14 mouse cellular contexts compared by ENCODE assay signal in genomic region chr4:155908751-155909150, GRCm38 (mm10). TPM values are rescaled to one million over a fixed set of nuclear protein-coding genes. Genes with fewer than 3 reads are reported as not detected.
DNase-seq lines count a peak whose midpoint lies in the region.
"Had no signal": no experiment of that assay in that cellular context is flagged by ENCODE, and none has a peak within 500 bp of the region (broad histone marks: within the 10 kb centered on the region; RNA-seq: fewer than 3 reads in every experiment).

No protein-coding gene starts in this region.

- intact Hi-C loops in left cerebral cortex, postnatal 14 days (cut with DNase I), result no loop called here
- intact Hi-C loops in left cerebral cortex, postnatal 36 days (cut with DNase I), result no loop called here

- peak; percentile 18 to 24 for DNase-seq in cerebellum, postnatal 10 days
- no peak for DNase-seq in cerebellum, adult 11-12 months
- DNase-seq in heart, postnatal 4 days, result peak; percentile 3
- no peak for DNase-seq in heart, adult 8-10 months (ENCODE audit: low spot score)
- DNase-seq in left cerebral cortex, postnatal 14 days (ENCODE audit: low spot score in 2 of 2), result peak; percentile 1 to 4
- DNase-seq in left cerebral cortex, postnatal 36 days (ENCODE audit: low spot score in 2 of 2), result no peak
- peak; percentile 3 for DNase-seq in ovary, postnatal 36 days (ENCODE audit: low spot score)
- DNase-seq in ovary, postnatal 10 days (ENCODE audit: low spot score), result no peak
- DNase-seq: adrenal gland, postnatal 36 days; embryo, embryonic 11 days; forebrain, postnatal 0 days; kidney, adult 11 months; liver, postnatal 0 days; retina, postnatal 1 day had no signal

RNA-seq across cellular contexts. Expression of gene Acap3, which starts 17.1 kb away (rescaled TPM):
- total RNA-seq in heart, postnatal 4 days (2021), result 10 to 100 TPM; 16.9 to 21.4 TPM
- 10 to 100 TPM in 2 of 4 experiments, 1 to 10 TPM in 2; 9.5 to 13.8 (median 10.9) TPM for total RNA-seq in heart, adult 8-10 months (2022)
- total RNA-seq in left cerebral cortex, postnatal 14 days (2021), result 100 to 1,000 TPM; 139 TPM
- total RNA-seq in left cerebral cortex, postnatal 36 days (2021), result 100 to 1,000 TPM; 137 to 150 TPM

RNA-seq across cellular contexts. Expression of gene Pusl1, which starts 17.2 kb away (rescaled TPM):
- total RNA-seq in heart, postnatal 4 days (2021), result 10 to 100 TPM; 18.3 to 23.1 TPM
- 10 to 100 TPM in 3 of 4 experiments, 1 to 10 TPM in 1; 9.6 to 11.9 (median 10.9) TPM for total RNA-seq in heart, adult 8-10 months (2022)
- 10 to 100 TPM; 65.3 to 66.9 TPM for total RNA-seq in left cerebral cortex, postnatal 14 days (2021)
- total RNA-seq in left cerebral cortex, postnatal 36 days (2021), result 10 to 100 TPM; 56.3 to 67.4 TPM

RNA-seq across cellular contexts. Expression of gene Ube2j2, which starts 34.9 kb away (rescaled TPM):
- total RNA-seq in heart, postnatal 4 days (2021), result 10 to 100 TPM; 72.4 to 81.4 TPM
- total RNA-seq in heart, adult 8-10 months (2022), result 10 to 100 TPM; 46.5 to 51.6 (median 49.3) TPM
- total RNA-seq in left cerebral cortex, postnatal 14 days (2021), result 10 to 100 TPM; 69.8 to 79.0 TPM
- total RNA-seq in left cerebral cortex, postnatal 36 days (2021), result 10 to 100 TPM; 78.8 to 80.1 TPM

RNA-seq across cellular contexts. Expression of gene Ints11, which starts 39.4 kb away (rescaled TPM):
- total RNA-seq in heart, postnatal 4 days (2021), result 10 to 100 TPM; 16.0 to 19.2 TPM
- 10 to 100 TPM; 13.9 to 14.5 (median 14.1) TPM for total RNA-seq in heart, adult 8-10 months (2022)
- total RNA-seq in left cerebral cortex, postnatal 14 days (2021), result 10 to 100 TPM; 34.4 to 38.4 TPM
- total RNA-seq in left cerebral cortex, postnatal 36 days (2021), result 10 to 100 TPM; 33.2 to 34.0 TPM

RNA-seq across cellular contexts. Expression of gene Cptp, which starts 39.5 kb away (rescaled TPM):
- 10 to 100 TPM in 1 of 2 experiments, 1 to 10 TPM in 1; 6.6 to 11.2 TPM for total RNA-seq in heart, postnatal 4 days (2021)
- 1 to 10 TPM; 7.3 to 9.9 (median 8.6) TPM for total RNA-seq in heart, adult 8-10 months (2022)
- 10 to 100 TPM; 28.8 to 29.7 TPM for total RNA-seq in left cerebral cortex, postnatal 14 days (2021)
- 10 to 100 TPM; 31.2 to 35.2 TPM for total RNA-seq in left cerebral cortex, postnatal 36 days (2021)

Comparison
In these comparisons a context has a peak if more than half of its experiments do, and no peak if none do; other contexts are left out.
1. DNase-seq: peak in cerebellum, postnatal 10 days (2 of 2), heart, postnatal 4 days (single experiment), left cerebral cortex, postnatal 14 days (2 of 2) and ovary, postnatal 36 days (single experiment); none in cerebellum, adult 11-12 months (single experiment), heart, adult 8-10 months (single experiment), left cerebral cortex, postnatal 36 days (0 of 2) and ovary, postnatal 10 days (single experiment).
2. RNA of gene Acap3, which starts 17.1 kb away (total RNA-seq): 137 to 150 TPM in left cerebral cortex, postnatal 36 days and 139 TPM in left cerebral cortex, postnatal 14 days; 16.9 to 21.4 TPM in heart, postnatal 4 days and 9.5 to 13.8 TPM in heart, adult 8-10 months; every median in the first group is over 4 times any median in the second.